Mouse (Mus musculus) gastrocnemius, adult 18-20 months (tissue): ENCODE results near the gene Adcy9. TPM values are rescaled to one million over a fixed set of nuclear protein-coding genes. Genes with fewer than 3 reads are reported as not detected.
A peak's percentile ranks its signal among the peaks of the same experiment; 100 is the strongest.

Experiments used
- DNase-seq: peaks from one replicate; pipeline ENCODE4 v3.0.0; 2021; ENCODE audit warnings: low spot score
- total RNA-seq, 2 experiments: library from RNA; stranded (reverse); gene quantifications; 2 replicates each; pipeline ENCODE4 v1.2.3; 2021

Gene Adcy9
- total RNA-seq, 2 experiments from 2014 or later, result 33.7 to 36.2 TPM

DNA sequence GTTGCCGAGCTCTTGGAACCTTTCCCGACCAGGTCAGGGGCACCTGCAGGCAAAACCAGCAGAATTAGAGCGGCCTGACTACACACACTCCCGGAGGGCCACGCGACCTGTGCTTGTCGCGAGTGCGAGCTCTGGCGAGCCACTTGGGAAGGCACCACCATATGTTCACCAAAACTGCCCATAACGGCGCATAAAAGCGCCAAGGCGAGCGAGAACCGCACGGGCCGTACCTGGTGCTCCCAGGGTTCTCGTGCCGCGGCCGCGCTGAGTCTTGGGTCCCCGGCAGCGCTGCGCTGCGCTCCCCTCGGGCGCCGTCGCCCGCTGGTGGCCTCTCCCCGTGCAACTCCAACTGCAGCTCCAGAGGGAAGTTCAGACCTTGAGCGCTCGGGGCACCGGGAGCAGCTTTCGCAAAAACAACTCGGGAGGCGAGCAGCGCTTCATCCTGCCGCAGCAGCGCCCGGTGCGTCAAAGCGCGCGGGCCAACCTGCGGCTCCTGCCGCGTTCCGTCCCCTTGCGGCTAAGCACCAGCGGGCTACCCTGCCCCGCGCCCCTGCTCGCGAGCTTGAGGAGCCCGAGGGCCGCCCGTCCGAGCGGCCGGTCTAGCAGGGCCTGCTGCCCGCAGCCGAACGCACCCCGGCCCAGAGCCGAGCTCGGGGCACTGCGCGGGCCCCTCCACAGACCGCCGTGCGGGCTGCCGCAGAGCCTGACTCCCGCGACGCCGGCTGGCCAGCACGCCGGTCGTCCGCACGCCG is 576 bp downstream of the Adcy9 start:
- peak; percentile 51 for DNase-seq

DNA sequence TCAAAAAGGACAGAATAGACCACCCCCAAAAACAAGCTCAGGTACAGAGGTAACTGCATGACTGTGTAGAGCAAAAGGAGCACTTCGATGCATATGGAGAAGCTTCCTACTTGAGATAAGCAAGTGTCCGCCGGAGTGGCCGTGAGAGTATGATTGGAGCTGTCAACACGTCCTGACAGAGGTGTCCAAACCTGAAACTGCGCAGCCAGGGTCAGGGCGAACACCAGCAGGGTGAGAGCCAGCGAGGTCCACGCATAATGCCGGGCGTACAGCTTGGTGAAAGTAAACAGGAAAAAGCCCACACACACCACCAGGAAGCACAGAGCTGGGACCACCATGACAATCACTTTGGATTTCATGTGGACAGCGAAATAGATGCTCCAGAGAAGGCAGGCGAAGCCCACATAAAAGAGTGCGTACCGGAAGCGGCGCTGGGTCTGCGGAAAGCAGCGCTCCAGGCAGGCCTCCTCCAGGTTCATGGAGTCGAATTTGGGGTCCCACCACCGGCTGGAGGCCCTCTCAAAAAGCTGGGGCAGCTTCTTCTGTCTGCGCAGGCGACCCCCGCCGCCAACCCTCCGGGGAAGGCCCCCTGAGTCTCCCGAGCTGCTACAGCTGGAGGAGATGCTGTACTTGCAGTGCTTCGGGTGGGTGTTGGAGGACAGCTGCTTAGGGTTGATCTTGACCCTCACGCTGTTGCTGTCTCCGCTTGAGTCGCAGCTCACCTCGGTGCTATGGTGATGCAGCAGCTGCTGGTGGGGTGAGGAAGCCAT is 1.3 kb downstream of the Adcy9 start:
- no peak for DNase-seq

DNA sequence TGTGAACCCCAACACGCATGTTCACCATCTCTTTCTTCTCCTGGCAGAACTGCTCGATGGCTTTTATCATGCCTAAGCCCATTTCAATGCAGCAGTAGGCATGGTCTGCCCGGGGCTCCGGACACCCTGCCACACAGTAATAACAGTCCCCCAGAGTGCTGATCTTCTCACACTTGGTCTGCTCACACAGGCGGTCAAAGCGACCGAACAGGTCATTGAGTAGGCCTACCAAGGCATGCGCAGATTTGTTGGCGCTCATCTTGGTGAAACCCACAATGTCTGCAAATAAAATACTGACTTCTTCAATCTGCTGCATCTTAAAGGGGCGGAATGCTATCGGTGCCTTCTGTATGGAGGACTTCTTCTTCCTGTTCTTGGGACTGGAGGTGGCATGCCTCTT is 2.2 kb downstream of the Adcy9 start:
- DNase-seq, result no peak

DNA sequence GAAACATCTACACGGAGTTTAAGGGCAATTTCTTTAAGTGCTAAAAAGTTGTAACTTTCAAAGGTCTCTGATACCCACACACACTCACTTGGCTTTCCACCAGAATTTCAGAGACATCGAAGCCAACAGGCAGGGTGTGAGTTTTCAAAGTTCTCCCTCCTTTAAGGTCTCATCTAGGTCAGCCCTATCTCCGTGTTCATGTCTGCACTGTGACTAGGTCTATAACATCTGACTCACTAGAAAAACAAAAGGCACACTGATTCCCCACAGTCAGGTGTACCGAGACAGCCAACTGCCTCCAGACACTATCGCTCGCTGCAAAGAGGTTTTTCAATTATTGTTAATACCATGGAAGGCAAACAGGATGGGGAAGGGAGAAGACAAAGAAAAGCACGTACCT is 2.8 kb downstream of the Adcy9 start:
- no peak for DNase-seq

DNA sequence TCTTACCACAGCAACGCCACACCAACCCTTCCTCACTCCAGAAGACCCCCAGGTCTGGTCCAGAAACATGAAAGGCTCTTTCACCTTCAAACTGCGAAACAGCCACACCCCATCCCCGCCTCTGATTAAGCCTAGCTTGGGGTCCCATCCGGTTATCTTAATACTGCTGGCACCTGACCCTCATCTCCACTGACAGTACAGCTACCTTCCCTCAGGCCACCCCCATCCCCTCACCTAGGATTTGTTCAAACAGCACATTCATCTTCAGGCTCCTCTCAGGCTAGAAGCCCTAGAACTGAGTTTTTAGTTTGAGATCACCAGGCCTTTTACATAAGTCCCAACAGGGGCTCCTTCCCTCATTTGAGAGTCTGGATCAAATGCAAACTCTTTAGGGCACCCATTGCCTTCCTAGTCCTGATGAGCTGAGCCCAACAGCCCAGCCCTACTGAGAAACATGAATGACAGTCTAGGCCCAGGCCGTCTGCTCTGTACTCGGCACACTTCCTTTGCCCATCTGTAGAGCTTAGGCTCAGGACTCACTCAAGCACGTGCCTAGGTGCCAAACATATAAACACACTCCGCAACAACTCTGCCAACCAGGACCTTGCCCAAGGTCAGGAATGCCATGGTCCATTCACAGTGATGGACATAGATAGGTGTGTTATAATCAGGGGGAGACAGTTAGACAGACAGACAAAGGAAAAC is 5.3 kb downstream of the Adcy9 start:
- no peak for DNase-seq

DNA sequence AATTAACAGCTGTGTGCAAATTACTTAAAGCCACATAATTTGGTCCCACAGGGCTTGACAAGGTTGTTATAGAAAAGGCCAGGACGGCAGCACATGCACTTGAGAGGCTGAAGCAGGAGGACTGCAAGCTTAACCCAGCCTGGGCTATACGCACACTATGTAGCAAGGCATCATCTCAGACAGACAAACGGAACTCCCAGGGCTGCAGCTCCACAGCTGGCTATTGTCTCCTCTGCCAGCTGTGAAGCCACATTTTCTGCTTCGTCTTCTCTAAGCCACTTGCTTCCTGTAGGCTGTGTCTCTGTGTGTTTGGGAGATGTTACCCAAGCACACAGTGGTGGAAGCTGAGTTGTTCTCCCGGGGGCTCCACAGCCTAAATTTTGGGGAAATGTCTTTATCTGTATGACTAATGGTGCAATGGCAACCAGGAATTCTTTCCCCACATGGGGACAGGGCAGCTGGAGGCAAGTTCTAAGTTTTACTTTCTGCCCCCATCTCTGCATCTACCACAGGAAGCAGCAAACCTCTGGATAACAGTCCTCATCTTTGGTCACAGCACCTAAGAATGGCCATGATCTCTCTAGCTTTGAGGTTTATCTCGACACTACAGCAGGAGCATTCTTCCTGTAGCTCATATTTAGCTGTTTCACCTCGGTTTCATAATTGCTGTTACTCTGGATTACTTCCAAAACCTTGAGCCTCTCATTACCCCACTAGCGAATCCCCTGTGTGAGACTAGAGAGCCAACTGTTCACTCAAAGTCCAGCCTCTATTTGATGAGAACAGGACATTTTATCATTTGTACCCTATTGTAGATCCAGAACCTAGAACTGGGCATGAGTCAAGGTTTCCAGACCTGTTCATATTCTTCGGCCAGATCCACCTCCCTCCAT is 6.1 kb downstream of the Adcy9 start:
- no peak for DNase-seq

DNA sequence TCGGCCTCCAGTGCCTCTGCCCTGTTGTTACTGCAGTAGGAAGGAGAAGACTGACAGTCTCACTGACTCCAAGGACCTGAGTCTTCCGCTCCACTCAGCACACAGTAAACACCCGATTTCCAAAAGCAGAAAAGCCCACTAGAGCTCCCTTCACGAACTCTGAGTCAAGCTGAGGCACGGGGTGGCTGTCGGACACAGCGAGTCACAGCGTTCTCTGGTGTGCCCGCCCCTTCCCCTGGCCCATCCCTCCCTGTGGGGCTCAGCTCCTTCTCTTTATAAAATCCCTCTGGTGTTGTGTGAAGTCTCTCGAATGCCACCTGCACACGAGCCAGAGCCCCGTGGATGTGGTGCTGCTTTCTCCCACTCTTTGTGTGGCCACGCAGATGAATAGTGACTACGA is 7.0 kb downstream of the Adcy9 start:
- no peak for DNase-seq

DNA sequence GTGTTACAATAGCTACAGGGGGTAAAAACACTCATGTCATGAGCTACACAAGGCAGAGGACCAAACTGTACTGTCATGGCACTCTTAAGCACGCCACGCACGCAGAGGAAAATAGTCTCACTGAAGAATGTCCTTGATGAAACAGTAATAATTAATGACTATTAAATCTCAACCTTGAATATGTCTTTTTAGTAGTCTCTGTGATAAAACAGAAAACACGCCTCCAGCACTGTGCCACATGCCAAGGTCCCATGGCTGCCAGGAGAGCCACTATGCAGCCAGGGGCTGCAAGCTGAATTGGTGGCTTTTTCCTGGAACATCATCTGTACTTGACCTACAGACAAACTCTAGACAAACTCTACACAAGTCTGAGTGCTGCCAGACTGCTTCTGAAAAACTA is 8.0 kb downstream of the Adcy9 start:
- DNase-seq, result no peak

DNA sequence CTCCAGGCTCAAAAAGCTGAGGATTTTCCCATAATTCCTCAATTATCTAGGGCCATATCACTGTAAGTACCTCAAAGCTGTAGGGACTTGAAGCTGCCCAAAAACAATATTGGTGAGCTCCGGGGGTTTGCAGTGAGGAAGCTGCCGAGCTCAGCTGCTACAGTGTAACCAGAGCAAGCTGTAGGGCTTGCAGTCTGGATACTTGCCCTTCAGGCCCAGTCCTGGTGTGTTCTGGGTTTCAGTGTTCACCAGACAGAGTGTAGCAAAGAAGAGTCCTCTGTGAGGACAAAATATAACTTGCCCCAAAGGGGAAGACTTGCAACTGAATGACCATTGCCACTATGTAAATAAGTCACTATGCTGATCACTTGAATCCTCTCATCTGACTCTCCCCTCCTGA is 9.0 kb downstream of the Adcy9 start:
- no peak for DNase-seq

DNA sequence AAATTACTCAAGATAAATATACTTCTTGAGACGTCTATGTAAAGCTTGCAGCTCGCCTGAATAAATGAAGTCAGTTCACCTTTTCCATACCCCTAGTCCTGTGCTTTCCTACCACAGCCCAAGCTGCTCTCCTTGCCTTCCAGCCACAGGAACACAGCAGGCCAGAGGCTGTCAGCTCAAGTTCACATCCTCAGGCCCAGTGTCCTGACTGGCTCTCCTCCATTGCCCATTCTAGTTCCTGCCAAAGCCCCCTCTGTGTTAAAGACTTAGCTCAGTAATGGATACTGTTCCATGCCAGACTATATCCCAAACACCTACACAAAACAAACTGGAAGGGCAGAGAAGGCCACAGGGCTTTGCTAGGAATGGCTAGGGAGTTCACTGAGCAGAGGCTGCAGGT is 12.8 kb downstream of the Adcy9 start:
- no peak for DNase-seq

DNA sequence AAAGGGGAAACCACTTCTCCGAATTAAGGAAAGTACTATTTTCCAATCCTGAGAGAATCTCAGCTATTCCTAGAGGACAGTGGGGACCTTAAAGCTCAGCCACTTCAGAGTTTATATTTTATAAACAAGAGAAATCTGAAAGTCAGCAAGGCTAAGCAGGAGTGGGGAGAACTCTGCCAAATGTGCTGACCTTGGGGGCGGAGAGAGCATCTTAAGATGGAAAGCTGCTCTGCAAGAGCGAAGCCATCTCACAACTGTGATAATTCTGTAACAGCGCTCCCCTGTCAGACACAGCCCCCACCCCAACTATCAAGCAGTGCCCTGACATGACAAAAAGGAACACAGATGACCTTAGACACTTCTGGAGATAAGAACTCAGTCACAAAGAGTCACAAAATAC is 13.6 kb downstream of the Adcy9 start:
- DNase-seq, result no peak

DNA sequence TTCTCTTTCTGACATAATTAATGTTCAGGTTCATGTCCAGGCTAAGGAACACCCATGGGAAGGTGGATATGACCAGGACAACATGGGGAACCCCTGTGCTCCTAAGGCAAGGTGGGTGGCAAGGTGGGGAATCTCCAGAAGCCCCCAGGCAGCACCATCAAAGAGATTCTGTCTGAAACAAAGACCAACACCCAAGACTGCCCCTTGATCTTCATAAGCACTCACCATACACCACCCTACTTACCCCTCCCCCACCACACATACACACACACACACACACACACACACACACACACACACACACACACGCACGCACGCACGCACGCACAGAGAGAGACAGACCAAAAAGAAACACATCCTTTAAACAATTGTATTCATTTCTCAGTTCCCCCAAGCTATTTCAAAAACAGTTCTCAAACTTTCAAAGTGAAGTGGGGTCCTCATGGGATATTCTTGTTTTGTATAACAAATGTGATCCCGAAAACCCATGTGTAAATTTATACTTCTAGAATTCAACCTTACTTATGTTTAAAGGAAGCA is 14.2 kb downstream of the Adcy9 start:
- no peak for DNase-seq

DNA sequence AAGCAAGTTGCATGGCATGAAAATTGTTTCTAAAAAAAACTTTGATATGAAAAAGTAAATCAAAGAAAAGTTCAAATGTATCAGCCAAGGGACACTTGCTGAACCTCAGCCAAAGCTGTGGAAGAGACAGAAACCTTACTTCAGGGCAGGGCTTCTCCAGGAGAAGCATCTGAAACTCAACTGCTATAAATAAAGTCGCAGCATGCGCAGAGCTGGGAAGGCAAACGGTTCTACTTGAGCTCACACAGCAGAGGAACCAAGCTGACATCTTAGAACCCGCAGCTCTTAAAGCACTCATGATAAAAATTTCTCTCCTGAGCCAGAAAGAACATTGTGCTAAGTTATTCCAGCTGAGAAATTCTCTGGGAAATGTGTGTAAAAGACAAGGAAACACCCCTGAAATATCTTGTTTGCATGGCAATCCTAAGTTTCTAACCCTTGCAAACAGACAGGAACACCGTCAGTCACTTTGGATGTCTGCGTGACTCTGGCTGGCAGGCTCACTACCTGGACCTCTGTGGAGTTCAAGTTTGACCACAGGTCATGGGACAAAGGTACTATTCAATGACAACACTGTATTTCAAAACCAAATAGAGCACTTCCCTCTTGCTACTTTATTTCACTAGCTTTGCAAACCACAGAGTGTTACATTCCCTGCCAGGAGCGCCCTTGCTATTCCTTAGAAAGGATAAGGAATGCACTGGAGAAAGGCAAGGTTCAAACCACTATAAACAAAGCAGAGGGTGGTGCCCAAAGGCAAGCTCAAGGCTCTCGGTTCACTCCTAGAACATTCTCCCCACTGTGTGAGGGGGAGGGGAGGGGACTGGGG is 15.2 kb downstream of the Adcy9 start:
- peak; percentile 55 for DNase-seq

DNA sequence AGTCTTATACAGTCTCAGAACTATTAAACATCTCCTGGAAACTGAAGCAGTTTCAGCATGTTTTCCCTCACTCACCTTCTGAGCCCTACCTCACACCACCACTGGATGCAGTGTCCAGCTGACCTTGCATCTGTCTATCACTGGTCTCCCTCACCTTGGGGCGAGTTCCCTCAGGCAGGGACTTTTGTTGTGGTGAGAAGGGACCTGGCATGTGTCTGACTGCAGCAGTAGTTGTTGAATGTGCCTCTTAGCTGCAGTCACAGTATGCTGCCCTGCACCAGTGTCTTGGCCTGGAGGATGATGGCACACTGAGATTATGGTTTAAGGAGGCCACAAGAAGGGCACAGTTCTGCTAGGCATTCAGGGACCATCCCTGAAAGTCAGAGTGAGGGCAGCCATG is 19.2 kb downstream of the Adcy9 start:
- no peak for DNase-seq

DNA sequence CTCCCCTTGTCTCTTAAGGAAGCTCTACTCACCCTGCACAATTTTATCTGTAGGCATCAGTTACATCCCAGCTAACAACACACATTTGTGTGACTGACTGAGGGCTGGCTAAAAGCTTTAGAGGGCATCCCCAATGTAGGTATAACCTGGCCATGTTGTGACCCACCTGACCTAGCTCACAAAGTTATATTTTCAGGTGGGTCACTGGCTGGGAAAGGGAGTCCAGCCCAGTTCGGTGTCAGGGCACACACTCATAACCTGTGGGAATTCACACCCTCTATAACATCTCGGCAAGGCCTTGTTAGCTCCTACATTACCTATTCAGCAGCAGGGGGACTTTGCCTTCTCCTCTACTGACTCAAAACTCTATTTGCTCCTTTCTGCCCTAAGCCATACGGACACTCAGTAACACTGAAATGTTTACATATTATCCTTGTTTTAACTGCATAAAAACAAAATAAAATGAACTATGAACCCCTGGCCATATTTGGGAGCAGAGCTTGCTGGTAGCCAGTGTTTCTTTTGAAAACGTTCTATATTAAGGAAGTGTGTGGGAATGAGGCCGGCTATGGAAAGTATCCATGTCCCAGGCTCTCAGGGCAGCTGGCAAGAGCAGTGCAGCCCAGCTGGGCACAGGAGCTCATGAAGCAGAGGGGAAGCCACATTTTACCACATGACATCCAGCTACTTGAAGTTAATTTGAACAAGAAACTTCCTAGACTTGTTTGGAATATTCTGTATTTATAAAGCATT is 20.7 kb downstream of the Adcy9 start:
- peak; percentile 76 for DNase-seq

DNA sequence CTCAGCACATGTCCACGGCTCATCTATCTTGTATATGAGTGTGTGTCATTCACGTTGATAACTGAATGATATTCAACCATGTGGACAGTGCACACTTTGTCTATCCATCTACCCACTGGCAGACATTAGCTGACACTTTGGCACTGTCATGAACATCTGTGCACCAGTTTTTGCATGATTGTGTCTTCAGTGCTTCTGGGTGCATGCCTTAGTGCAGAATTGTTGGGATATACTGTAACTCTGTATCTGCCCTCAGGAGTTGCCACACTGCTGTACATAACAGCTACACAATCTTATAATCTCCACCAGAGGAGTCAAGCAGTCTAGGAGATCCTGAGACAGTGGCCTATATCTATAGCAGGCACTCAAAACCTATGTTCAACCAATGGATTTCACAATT is 21.5 kb downstream of the Adcy9 start:
- no peak for DNase-seq

DNA sequence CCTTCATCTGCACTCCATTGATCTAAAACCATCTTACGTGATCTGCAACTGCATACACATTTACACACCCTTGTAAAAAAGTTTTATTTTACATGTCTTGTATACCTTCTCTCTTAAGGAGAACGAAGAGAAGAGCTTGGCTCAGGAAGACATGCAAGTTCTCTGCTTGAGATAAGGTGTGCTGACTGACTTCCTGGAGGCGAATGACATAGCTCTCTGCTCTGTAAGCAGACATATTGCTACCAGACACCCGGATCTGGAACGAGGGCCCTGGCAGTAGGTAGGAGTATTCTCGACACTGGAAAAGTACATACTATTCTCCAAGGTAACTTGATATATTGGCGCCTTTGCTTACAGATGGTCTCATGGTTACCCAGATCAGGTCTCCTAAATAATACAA is 22.7 kb downstream of the Adcy9 start:
- peak; percentile 64 for DNase-seq

DNA sequence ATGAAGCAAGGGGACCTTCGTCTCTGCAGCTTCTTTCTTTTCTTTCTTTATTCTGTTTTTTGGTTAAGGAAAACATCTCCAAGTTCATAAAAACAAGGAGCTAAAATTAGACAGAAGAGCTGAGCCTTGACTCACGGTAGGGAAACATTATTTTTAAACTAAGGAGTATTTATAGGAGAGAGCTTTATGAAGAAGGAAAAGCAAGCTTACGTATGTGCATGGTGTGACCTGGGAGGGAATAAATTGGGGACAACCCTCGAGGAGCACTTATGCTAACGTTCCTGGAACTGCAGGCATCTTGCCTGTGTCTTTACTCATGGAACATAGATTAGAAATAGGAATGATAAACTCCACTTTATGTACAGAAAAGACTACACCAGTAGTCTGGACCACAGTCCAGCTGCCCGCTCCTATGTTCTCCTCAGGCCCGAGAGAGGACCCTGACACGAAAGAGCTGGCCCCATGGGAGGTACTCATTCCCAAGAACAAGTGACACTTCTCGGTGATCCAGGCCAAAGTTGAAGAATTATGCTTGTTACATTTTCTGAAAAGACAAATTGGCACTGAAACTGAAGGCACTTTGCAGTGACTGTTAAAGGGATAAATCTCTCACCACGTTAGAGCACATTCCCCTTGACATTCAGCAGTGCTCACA is 24.5 kb downstream of the Adcy9 start:
- DNase-seq, result no peak

DNA sequence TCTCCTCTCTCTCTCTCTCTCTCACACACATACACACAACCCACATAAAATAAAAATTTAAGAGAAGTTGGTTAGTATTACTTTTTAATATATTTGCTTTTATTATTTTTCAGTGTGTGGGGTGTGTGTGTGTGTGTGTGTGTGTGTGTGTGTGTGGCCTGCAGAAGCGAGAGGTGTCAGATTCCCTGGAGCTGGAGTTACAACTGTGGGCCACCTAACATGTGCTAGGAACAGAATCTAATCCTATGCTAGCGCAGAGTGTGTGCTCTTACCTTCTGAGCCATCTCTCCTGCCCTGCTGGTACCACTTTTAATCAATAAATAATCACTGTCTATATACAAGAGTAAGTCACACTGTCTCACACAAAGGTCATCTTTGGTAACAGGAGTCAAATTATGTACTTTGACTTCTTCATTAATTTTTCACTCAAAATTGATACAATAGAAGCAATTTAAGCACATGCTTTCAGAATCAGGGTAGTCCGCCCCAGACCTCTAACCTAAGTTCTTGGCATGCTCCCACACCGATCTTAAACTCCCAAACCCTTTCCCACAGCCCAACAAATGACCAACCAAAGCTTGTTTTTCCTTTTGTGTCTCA is 25.2 kb downstream of the Adcy9 start:
- DNase-seq, result no peak
